Mouse (Mus musculus) G1E (cell line): ENCODE data around the gene Cpne1. TPM values are rescaled to one million over a fixed set of nuclear protein-coding genes. Genes with fewer than 3 reads are reported as not detected.

Source experiments
- ATAC-seq: 2 replicates; pipeline ENCODE4 v1.8.0; 2016; ENCODE audit warnings: mild to moderate bottlenecking; ENCODE audit not compliant: insufficient number of reproducible peaks, poor library complexity, low FRiP score, severe bottlenecking; ENCODE audit errors: extremely low read depth
- DNase-seq: peaks from one replicate; pipeline ENCODE4 v3.0.0; 2012; ENCODE audit warnings: low spot score
- H3K27me3 ChIP-seq: 2 replicates; pipeline ENCODE4 v1.6.1; 2012; ENCODE audit warnings: mild to moderate bottlenecking, low read length, inconsistent platforms; ENCODE audit not compliant: insufficient read depth
- H3K36me3 ChIP-seq: replicated peaks from 2 replicates; pipeline ENCODE3; 2012; ENCODE audit warnings: mild to moderate bottlenecking, inconsistent platforms
- H3K4me1 ChIP-seq: 2 replicates; pipeline ENCODE4 v1.6.1; 2012; ENCODE audit warnings: low read depth, low read length, inconsistent platforms, mixed read lengths; ENCODE audit not compliant: insufficient read depth
- H3K4me3 ChIP-seq: 2 replicates; pipeline ENCODE4 v1.5.1; 2012; ENCODE audit warnings: low read depth, mild to moderate bottlenecking, inconsistent platforms, low read length, moderate library complexity, mixed read lengths
- H3K9me3 ChIP-seq: replicated peaks from 2 replicates; pipeline ENCODE4 v1.6.1; 2012; ENCODE audit warnings: inconsistent platforms
- CTCF ChIP-seq: IDR thresholded peaks from 2 replicates; pipeline ENCODE4 v1.5.1; 2012; ENCODE audit warnings: low read depth, low read length, inconsistent platforms, mixed read lengths
- GATA1 ChIP-seq: IDR thresholded peaks from 2 replicates; pipeline ENCODE4 v1.6.1; 2012; ENCODE audit warnings: borderline replicate concordance, low read length, inconsistent platforms, mixed read lengths
- GATA2 ChIP-seq: IDR thresholded peaks from 2 replicates; pipeline ENCODE4 v1.6.1; 2012; ENCODE audit warnings: low read depth, low read length, inconsistent platforms, borderline replicate concordance
- POLR2AphosphoS5 ChIP-seq: IDR thresholded peaks from 2 replicates; pipeline ENCODE4 v1.6.1; 2012; ENCODE audit warnings: low read depth, low read length, inconsistent platforms; ENCODE audit not compliant: insufficient replicate concordance
- TAL1 ChIP-seq: conservative IDR thresholded peaks from 2 replicates; pipeline ENCODE4 v1.6.1; 2012; ENCODE audit warnings: low read depth, low read length, inconsistent platforms, mixed read lengths
- polyA plus RNA-seq: library from polyadenylated mRNA; stranded (reverse); fragments of >175 nt; gene quantifications from 2 replicates; pipeline ENCODE4 v1.2.3, GENCODE M21; 2012
- total RNA-seq, 2 experiments: library from RNA; stranded (forward) in 1 of 2; stranded (reverse) in 1 of 2; fragments of 200-1000 nt in 1 of 2; fragments of >200 nt in 1 of 2; fragmentation: Nextera tagmentation in 1 of 2; gene quantifications; 2 replicates each; pipeline ENCODE4 v1.2.3; 2014 to 2017

The Cpne1 gene
- total RNA-seq (2014; fragmentation: Nextera tagmentation) = 43.2 and 63.3 TPM in 2 replicates
- total RNA-seq (2017) = 40.1 and 42.0 TPM in 2 replicates
- 55.9 and 73.7 TPM in 2 replicates for polyA plus RNA-seq

DNA sequence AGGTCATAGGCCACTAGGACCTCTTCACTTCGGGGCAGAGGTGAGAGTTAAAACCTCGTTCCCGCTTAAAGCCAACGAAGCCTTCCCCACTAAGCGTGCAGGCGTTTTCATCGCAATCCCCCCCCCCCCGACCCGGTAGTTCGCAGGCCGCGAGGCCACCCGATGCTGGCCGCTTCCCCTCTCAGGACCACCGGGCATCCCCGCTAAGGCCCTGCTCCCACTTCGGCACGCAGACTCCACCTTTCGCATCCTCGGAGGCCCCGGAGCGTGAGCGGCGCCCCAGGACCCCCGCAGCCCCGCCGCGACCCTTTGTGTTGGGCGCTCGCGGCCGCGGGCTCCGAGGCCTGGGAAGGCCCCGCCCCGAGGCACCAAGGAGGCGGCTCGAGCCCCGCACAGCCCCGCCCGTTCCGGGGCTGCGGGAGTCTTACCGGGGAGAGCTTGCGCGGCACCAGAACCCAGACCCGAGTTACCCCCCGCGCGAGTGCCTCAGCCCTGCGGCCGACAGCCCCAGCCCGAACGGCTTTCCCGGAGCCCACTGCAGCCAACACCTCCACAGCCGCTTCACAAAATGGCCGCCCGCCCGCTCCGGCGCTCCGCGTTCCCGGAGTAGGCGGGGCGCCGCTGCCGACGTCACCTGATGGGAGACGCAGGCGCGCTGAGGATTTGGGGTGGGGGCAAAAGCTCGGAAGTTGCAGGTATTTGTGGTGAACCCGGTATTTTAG lies at the start of gene Cpne1, which contains the start of gene Rbm12:
Gene Cpne1, minus strand, starts transcription at position 608 of the 722 bp plus-strand sequence.
Gene Rbm12, minus strand, starts transcription at position 621 of the 722 bp plus-strand sequence.
- H3K27me3 ChIP-seq = no peaks in the 10 kb centered on the region
- H3K4me3 ChIP-seq = peak within 1 kb of the TSS; percentile 90
- H3K4me1 ChIP-seq = peaks cover 24% of the 10 kb centered on the region
- DNase-seq (peak; percentile 79), ATAC-seq (peak; percentile 66)
- no peak for TF ChIP-seq CTCF
- no peak for TF ChIP-seq GATA2
- TF ChIP-seq POLR2AphosphoS5 = no peak
- TF ChIP-seq GATA1 = no peak
- TF ChIP-seq TAL1 = no peak
- peaks cover 9% of the 10 kb centered on the region for H3K36me3 ChIP-seq
- H3K9me3 ChIP-seq = no peaks in the 10 kb centered on the region

DNA sequence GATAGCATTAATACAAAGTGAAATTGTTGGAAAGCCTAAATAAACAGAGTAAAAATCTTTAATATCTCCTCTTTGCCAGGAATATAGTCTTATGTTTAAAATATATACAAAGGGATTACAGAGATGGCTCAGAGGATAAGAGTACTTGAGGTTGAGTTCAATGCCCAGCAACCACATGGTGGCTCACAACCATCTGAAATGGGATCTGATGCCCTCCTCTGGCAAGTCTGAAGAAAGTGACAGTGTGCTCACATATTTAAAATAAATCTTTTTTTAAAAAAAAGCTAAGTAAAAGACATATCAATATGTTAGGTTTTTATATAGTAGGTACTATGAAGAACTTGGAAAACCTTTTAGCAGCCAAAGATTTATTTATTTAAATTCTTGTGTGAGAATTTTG lies 39.8 kb upstream of the Cpne1 start:
- TF ChIP-seq CTCF = no peak
- TF ChIP-seq GATA1 = no peak
- TF ChIP-seq TAL1 = no peak
- no peak for TF ChIP-seq GATA2
- no peak for TF ChIP-seq POLR2AphosphoS5
- DNase-seq (no peak), ATAC-seq (no peak)
- H3K27me3 ChIP-seq = no peaks in the 10 kb centered on the region
- no peaks in the 10 kb centered on the region for H3K9me3 ChIP-seq
- H3K4me1 ChIP-seq = peaks cover 14% of the 10 kb centered on the region
- H3K4me3 ChIP-seq = no peak overlapping the region
- H3K36me3 ChIP-seq = peaks cover 80% of the 10 kb centered on the region

DNA sequence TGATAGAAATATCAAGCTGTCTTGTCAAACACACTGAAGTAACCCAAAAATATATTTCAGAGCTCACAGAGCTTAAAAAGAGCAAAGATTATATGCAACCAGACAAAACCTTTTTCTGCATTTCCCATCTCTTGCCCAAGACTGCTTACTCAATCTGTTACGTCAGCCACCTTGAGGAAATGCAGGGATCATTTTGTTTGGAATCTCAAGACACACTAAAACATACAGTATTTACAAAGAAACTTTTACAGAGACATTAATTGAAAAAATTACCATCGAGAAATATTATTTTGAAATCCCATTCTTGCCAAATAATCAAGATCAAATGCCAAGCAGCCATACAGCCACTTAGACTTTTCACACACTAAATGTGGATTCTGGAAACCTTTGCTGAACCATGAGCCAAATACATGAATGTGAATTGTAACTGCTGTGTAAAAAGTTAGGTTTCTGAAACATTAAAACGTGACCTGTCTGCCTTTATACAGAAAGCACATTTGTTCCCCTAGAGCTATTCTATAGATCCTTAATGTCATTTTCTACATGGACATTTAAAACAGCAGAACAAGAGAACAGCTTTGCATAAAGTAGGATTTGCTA lies 35.7 kb upstream of the Cpne1 start:
- DNase-seq = no peak
- Histone ChIP-seq H3K36me3 (peaks cover 55% of the 10 kb centered on the region), H3K4me1 (peaks cover 28% of the 10 kb centered on the region), H3K9me3 (no peaks in the 10 kb centered on the region), H3K27me3 (no peaks in the 10 kb centered on the region), H3K4me3 (no peak overlapping the region)
- ATAC-seq = no peak
- TF ChIP-seq CTCF (no peak), GATA2 (no peak), GATA1 (no peak)

DNA sequence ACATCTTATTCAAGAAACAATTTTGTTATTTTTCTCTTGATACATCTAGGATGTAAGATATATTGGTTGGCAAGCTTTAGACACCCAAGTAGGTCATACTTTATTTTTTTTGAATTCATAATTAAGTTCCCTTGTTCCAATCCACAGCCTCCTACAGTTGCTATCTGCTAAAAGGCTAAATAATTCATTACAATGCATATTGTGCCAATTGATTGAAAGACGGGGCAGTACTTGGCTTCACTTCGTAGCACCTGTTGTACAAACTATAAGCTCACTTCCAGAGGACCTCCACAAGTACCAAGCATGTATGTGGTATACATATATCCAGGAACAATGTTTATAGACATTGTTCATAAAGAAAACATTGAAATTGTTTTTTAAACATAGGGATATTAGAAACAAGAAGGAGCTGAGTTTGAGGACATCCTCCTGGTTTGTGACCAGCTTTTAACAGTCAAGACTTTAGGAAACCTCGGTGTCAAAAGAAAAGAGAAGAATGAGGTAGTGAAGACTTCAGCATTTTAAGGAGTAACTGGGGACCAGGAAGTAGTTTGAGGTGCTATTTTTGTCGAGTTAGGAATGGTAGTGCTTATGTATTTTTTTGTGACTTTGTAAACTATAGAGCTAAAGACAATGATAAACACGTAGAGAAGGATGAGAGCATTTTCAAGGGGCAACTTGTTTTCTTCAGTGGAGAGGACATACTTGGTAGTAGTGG lies 34.7 kb upstream of the Cpne1 start:
- no peak overlapping the region for H3K4me3 ChIP-seq
- H3K9me3 ChIP-seq = no peaks in the 10 kb centered on the region
- ATAC-seq (no peak), DNase-seq (no peak)
- peaks cover 54% of the 10 kb centered on the region for H3K36me3 ChIP-seq
- TF ChIP-seq GATA1 (no peak), TAL1 (no peak), GATA2 (no peak), CTCF (no peak), POLR2AphosphoS5 (no peak)
- peaks cover 29% of the 10 kb centered on the region for H3K4me1 ChIP-seq
- no peaks in the 10 kb centered on the region for H3K27me3 ChIP-seq

DNA sequence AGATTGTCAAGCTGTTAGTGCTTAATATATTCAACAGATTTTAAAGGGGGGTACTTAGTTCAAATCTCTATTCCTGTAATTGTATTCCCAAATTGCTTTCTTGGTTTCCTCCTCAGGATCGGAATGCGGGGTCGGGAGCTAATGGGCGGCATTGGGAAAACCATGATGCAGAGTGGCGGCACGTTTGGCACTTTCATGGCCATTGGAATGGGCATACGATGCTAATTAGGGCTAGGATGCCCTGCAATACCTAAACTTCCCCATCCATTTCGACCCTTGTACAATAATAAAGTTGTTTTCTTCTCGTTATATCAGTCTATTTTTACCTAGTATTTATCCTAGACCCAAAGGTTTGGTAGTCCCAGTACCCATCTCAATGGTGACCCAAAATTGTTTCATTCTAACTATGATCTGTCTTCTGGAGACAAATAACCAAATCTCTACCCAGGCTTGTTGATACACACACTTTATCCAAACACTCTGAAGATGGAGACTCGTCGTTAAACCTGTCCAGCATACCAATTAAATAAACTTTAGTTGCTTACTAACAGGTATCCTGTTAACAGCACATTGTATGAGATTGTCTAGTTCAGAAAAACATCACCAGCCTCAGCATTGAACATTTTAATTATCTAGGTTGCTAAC lies 33.8 kb upstream of the Cpne1 start:
- no peak for DNase-seq
- peak overlapping the region; percentile 35; the same call in 1 of the 2 replicates for H3K4me3 ChIP-seq
- no peak for TF ChIP-seq CTCF
- no peak for TF ChIP-seq GATA2
- no peak for TF ChIP-seq GATA1
- no peak for TF ChIP-seq TAL1
- TF ChIP-seq POLR2AphosphoS5 = no peak

More for the DNA sequence above, 33.8 kb upstream of the Cpne1 start:
- no peak for ATAC-seq
- H3K9me3 ChIP-seq = no peaks in the 10 kb centered on the region
- H3K4me1 ChIP-seq = peaks cover 29% of the 10 kb centered on the region
- no peaks in the 10 kb centered on the region for H3K27me3 ChIP-seq
- peaks cover 51% of the 10 kb centered on the region for H3K36me3 ChIP-seq
